Mouse (Mus musculus) mature B cell (primary cell): ENCODE measurements around the gene Dnajb12.

Experiments
- in situ Hi-C: fragments of 300-500 bp; cut with MboI; formaldehyde crosslinking; loops from 2 replicates; pipeline ENCODE4 v1.14.3; 2019

The Dnajb12 gene

DNA sequence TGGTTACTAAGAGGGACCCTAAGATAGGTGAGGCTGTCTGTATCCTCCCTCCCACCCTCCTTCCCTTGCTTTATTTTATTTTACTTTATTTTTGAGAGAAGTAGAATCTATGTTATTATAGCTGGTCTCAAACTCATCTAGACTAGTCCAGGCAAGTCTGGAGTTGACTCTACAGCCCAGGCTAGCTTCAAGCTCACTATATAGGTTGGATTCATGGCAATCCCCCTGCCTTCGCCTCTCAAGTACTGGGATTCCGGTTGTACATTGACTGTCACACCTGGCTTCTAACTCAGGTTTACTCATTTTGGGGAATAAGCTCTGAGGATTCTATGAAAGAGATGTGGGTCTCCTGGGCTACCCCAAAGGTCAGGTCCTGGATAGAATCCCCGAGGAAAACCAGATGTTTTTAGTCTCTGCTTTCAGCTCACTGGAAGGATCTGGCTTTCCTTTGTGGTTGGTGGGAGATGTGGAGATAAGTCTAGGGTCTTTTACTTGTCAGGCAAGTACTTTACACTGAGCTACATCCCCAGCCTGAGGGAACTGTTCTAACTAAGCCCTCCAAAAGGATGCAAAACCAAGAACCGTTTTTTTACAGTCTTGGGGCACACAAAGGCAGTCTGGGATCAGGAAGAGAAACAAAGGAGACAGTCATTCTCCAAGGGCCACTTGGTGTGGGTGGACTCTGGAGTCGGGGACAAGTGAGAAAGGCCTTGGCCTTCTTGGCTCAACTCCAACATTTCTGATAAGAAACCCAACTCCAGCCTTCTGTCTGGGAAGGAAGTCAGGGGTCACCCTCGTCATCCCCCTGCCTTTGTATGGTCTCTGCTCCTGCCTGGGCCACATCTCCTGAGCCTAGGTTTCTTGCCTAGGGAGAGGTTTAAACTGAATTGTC lies 69.3 kb downstream of the Dnajb12 start:
- in situ Hi-C loops = loop anchor here (5.0 kb wide), 1 partner anchor 51 kb away; no protein-coding TSS in a partner anchor
